Mouse (Mus musculus) thymus, postnatal 0 days (tissue): ENCODE data around the gene Fam131c. TPM values are rescaled to one million over a fixed set of nuclear protein-coding genes. Genes with fewer than 3 reads are reported as not detected.

Experiments used
- DNase-seq: peaks from one replicate; pipeline ENCODE4 v3.0.0-alpha.2; 2015; ENCODE audit warnings: low spot score
- polyA plus RNA-seq: library from polyadenylated mRNA; unstranded; fragments of >200 nt; fragmentation: Nextera tagmentation; extraction: Ambion mirVana; gene quantifications from 2 replicates; pipeline ENCODE4 v1.2.1, GENCODE M21; 2015

Fam131c gene
- 0.25 TPM in 1 of 2 replicates, not detected in the other for polyA plus RNA-seq

DNA sequence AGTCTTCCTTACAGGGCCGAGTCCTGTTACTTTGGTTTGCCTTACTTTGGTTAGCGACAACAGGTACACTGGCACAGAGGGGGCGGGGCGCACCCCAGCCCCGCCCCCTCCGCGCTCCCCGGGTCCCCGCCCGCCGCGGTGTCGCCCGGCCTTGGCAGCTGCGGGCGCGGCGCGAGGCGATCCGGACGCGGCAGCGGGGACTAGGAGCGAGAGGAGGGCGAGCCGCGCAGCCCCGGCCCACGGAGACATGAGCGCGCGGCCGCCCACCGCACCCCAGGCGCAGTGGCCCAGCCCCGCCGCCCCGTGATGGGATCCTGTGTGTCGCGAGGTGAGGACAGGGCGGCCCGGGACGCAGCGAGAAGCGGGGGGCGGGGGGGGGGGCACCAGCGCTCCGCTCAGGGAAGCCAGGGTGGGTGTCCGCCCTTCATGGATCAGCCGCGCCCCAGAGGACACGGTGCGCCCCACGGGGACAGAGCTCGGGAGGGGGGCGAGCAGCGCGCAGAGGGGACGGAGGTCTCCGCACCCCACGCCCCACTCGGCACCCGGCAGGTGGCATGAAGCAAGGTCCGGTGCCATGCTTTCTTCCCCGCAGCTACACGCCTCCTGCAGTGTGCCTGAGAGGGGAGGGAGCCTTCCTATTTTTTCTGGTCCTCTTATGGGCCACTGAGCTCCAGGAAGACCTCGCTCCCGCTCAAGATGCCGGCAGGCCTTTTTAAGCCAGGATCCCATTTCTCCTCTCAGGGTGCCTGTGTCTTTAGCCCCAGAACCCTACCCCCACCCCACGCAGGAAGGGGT is at the start of gene Fam131c:
Fam131c (plus strand) TSS at position 224 of the 795 bp plus-strand sequence.
- DNase-seq, result peak; percentile 29

DNA sequence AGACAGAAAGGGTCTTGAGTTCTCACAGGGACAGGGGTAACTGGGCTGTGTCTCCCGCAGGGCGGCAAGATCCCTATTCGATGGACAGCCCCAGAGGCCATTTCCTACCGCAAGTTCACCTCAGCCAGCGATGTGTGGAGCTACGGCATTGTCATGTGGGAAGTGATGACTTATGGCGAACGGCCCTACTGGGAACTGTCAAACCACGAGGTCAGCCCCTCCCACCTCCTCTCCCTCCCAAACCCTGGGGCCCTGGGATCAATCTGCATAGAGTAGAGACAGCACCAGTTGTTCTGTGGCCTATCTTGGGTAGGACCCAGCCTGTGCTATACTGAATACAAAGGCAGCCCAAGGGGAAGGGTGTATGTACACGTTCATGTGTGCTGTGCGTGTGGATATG is 45.5 kb upstream of the Fam131c start:
- DNase-seq, result no peak

DNA sequence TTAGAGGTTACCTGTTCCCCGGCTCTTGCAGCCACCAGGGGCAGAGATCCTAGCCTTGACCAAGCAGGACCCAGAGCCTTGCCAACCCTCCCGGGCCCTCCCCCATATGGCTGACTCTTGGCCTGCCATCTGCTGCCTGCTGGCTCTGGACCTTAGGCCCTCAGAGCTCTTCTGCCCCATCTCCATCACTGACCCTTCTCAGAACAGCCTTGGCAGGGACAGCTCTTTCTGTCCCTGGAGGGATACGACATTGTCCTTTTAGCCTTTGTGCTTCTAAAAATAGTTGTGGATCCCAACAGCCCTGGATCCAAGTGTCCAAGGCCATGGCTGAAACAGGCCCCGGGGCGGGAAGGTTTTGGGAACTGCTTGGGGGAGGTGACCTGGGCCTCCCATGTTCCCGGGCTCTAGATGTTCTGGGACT is 43.2 kb upstream of the Fam131c start:
- no peak for DNase-seq

DNA sequence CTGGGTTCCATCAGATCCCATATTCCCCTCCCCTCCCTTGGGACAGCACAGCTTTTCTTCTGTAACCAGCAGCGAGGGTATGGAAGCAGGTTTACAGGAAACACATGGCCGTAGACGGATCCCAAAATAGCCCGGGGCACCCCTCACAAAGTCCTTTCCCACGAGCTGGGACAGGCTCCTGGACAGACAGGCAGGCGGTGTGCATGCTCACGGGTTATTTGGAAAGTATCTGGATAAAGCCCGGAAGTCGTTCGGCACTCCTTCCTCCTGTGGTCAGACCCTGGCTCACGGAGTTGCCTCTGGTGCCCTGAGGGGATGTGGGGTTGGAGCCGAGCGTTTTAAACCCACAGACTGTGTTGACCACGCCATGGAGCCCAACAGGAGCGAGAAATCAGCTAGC is 42.4 kb upstream of the Fam131c start:
- no peak for DNase-seq

GRCm38 (mm10) chr4:141327075-141327474 is 40.9 kb upstream of the Fam131c start:
- DNase-seq, result no peak

GRCm38 (mm10) chr4:141328742-141329141 is 39.3 kb upstream of the Fam131c start:
- DNase-seq, result no peak

DNA sequence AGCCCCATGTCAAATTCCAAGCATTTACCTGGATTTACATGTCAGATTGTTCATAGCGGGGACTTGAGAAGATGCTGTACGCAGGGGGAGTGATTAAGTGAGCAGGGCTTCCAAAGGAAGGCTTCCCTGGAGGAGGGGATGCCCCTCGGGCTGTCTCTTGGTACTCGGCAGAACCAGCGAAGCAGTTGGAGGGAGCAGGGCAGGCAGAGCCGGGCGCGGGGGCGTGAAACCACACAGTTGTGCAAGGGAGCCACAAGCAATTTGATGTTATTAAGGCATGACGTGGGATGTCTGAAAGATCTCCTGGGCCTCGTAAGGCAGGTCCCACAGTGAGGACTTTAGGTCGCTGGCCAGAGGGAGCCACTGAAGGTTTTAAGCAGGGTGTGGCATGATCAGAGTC is 38.1 kb upstream of the Fam131c start:
- no peak for DNase-seq

- no peak for DNase-seq
These were observed 36.6 kb upstream of the Fam131c start for GRCm38 (mm10) chr4:141331446-141331845.

DNA sequence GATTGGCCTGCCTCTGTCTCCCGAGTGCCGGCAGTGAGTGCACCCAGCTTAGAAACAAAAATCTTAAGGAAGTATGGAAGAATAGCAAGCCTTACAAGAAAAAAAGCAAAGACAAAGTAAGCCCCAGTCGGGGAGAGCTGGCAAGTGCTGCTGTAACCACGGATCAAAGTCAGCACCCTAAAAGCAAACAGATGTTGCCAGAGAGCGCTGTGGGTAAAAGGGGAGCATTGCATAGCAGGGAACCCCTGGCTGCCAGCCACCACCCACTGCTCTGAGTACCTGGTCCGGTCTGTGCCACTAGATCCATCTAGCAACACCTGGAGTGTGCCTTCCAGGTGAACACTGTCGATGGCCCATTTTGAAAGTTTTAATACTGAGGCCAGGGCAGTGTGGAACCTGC is 35.8 kb upstream of the Fam131c start:
- no peak for DNase-seq

- DNase-seq, result no peak
These were observed 33.3 kb upstream of the Fam131c start for GRCm38 (mm10) chr4:141334695-141335094.

DNA sequence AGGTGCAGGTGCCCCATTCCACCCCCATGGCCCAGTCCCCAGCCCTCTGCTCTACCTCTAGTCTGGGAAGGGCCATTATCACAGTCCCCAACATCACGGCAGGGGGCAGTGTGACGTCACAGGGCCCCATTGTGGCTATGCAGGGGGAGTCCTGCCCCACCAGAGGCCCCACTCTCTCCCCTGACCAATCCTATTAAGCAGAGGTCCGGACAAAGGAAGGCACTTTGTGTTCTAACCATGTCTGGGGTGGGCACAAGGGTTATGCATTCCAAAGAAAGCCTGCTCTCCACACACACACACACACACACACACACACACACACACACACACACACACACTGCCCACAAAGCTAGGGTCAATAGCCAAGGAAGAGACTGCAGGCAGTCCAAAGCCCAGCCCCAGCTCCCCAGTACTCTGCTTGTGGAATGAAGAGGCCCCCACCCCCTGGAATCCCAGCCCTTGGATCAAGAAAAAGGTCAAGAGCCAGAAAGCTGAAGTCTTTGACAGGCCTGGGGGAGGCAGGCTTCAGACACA is 32.7 kb upstream of the Fam131c start:
- DNase-seq, result no peak

DNA sequence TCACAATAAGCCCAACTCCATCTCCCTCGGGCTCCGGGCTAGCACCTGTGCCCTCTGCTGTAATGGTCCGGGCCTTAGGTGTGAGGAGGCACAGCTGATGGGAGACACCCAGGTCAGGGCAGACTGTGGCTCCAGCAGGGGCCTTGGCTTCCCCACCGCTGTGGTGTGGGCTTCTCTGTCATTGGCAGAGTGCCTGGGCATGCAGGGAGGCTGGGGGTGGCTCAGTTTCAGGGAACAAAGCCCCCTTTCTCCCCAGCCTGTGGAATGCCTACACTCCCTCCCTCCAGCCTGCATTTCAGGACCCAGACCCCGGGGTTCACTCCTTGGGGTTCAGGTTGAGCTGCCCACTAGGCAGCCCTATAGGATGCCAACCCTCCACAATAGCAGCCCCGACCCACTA is 31.8 kb upstream of the Fam131c start:
- DNase-seq, result no peak

DNA sequence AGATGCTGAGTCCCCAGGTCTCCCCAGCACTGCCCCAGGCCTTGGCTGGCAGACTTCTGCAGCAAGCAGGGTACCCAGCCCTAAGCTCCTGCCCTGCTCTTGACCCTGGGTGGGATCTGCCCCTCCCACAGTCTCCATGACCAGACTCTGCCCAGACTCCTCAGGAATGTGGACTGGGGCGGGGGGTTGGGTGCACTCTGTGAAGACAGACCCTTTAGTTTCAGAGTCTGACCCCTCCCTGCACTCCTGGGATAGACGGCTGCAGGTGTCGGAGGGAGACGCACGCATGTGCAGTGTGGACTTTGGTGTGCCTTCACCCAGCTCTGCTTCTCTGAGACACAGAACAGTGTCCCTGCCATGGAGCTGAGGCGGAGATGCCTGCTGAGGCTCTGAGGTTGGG is 30.0 kb upstream of the Fam131c start:
- DNase-seq, result no peak

DNA sequence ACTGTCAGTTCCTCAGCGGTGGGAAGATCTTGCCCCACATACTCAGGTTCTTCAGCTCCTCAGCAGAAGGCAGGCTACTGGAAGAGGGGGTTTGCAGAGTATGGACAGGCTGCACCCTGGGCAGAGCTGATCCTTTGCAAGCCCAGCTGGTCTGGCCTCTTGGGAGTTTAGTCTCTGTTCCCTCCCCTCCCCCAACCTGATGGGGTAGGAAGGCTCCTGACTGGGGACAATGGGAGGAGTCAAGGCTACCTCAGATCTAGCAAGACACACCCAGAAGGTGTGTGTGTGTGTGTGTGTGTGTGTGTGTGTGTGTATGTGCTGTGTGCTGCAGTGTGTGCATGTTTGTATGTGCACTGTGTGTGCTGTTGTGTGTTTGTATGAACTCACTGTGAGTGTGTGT is 29.2 kb upstream of the Fam131c start:
- DNase-seq, result no peak

- DNase-seq, result no peak
These were observed 26.5 kb upstream of the Fam131c start for GRCm38 (mm10) chr4:141341477-141341876.

GRCm38 (mm10) chr4:141343515-141343914 is 24.5 kb upstream of the Fam131c start:
- no peak for DNase-seq

DNA sequence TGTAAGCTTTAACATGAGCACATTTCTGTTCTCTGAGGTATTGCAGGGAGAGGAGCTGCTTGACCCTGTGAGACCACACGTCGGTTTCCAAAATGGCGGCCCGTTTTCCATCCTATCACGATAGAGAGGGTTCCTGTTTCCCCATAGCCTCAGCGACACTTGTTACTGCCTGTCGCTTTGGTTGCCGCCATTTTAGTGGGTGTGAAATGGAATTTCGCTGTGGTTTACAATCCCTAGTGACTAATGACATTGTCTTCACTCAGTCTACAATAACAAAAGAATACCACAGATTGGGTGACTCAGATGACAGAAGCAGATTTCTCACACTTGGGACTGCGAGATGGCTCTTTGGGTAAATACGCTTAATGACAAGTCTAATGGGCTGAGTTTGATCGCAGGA is 22.8 kb upstream of the Fam131c start:
- no peak for DNase-seq

DNA sequence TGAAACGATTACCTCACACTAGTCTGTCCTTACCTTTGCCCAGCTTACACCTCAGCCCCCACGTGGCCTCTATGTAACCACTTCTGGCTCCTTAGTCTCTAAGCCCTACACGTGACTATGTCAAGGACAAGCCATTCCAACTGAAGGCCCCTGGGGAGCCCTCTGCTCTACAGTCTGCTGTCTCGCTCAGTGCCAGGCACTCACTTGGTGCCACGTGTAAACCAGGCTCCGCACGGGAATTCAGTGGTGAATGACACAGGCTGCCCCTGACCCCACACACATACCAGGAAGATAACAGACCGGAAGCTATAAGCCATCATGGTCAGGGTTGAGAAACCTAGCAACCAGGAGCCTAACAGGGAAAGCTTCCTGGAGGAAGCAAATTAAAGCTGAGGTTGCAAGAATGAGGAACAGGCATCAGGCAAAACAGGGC is 20.6 kb upstream of the Fam131c start:
- DNase-seq, result no peak

DNA sequence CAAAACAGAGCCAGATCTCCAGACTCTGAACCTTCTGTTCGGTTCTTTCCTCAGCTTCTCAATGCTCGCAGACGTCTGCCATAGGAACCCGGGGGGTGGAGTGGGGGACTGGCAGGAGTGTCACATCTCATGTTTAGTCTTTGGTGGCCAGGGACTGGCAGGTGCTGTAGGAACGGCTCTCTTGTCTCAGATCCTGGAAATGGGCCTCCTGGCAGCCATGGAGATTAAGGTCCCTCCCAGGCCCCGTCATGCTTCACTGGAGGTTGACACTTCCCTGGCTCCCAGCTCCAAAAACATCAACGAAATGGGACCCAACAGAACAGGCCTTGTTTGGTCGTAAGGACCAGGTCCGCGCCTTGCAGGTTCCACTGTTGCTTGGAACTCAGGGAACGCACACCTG is 19.4 kb upstream of the Fam131c start:
- no peak for DNase-seq

DNA sequence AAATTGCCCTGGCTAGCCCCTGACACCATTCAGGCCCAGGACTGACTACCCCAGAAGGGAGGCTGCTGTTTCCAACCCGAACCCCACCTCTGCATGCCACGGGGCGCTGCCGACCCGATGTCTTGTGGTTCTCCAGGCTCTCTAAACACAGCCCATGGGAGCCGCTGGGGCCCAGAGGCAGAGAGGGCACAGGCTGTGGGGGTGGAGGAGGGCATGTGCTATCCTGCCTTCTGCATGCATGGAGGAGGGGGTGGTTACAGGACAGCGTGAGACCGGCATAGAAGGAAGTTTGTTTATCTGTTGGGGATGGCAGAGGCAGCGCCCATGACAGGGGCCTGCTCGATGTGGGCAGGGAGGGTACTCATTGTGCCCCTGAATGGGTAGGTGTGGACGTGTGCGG is 18.0 kb upstream of the Fam131c start:
- DNase-seq, result no peak

DNA sequence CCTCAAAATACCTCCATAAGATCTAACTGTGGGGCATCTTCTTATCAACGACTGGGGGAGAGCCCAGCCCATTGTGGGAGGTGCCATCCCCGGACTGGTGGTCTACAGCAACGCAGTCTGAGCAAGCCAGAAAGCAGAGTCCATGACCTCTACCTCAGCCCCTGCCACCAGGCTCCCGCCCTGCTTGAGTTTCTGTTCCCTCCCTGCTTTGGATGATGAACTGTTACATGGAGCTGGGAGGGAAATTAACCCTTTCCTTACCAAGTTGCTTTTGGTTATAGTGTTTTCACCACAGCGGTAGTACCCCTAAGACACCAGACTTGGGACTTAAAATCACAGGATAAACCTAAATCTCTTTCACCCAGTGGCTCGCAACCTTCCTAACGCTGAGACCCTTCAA is 16.0 kb upstream of the Fam131c start:
- DNase-seq, result no peak

DNA sequence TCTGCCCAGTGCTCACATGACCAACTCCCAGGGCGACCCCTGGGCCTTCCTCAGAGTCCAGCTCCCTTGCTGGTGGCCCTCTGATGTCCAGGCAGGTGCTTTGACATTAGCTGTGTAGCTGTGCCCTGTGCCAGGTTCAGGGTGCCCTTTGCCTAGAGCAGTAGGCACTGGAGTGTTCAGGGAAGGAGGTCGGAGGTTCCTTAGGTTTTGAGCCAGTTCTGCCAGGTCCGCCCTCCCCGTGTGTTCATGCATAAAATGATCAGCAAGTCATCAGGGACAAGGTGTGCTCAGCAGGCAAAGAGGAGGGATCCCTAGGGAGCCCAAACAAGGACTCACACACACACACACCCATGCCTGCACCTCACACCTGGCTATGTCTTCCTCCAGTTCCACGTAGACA is 15.0 kb upstream of the Fam131c start:
- no peak for DNase-seq

- no peak for DNase-seq
These were observed 14.2 kb upstream of the Fam131c start for GRCm38 (mm10) chr4:141353868-141354267.
